Mouse (Mus musculus) liver, adult 2 months (tissue): Measurements from ENCODE around the gene BC028528.

Experiments
- CTCF ChIP-seq: fragments of 200-500 bp; IDR thresholded peaks from 2 replicates; pipeline ENCODE4 v1.5.1; 2011; ENCODE audit warnings: low read depth, low read length, control low read depth
- POLR2A ChIP-seq: fragments of 200-500 bp; IDR thresholded peaks from 2 replicates; pipeline ENCODE4 v1.6.1; 2011; ENCODE audit warnings: low read length, control low read depth; ENCODE audit not compliant: insufficient read depth; ENCODE audit errors: extremely low read depth

GRCm38 (mm10) chr3:95850611-95851010, 41.2 kb downstream of the BC028528 start:
- TF ChIP-seq CTCF, result no peak
- TF ChIP-seq POLR2A, result no peak
